Mouse (Mus musculus): ENCODE measurements around the gene Anxa7. TPM values are rescaled to one million over a fixed set of nuclear protein-coding genes. Genes with fewer than 3 reads are reported as not detected.
A peak's percentile ranks its signal among the peaks of the same experiment; 100 is the strongest.

Gene Anxa7
- total RNA-seq (2021) = 100 to 1,000 TPM; 101 to 116 TPM
- long read RNA-seq, experiment 1, transcript Anxa7-202 (14 exons, 2,904 nt) = minor isoform, 5 of 81 reads
- long read RNA-seq, experiment 1, transcript Anxa7-201 (13 exons, 2,851 nt) = major isoform, 69 of 81 reads
- long read RNA-seq, experiment 1, partial matches to known transcripts = 5 of 81 reads
- long read RNA-seq, experiment 1, other reads (novel, unspliced or antisense) = 0 of 81 reads
- long read RNA-seq, experiment 2, transcript Anxa7-202 (14 exons, 2,904 nt) = minor isoform, 5 of 246 reads
- long read RNA-seq, experiment 2, transcript Anxa7-201 (13 exons, 2,851 nt) = major isoform, 190 of 246 reads
- long read RNA-seq, experiment 2, transcript Anxa7-207 (13 exons, 2,727 nt) = minor isoform, 6 of 246 reads
- long read RNA-seq, experiment 2, partial matches to known transcripts = 41 of 246 reads
- long read RNA-seq, experiment 2, other reads (novel, unspliced or antisense) = 4 of 246 reads

DNA sequence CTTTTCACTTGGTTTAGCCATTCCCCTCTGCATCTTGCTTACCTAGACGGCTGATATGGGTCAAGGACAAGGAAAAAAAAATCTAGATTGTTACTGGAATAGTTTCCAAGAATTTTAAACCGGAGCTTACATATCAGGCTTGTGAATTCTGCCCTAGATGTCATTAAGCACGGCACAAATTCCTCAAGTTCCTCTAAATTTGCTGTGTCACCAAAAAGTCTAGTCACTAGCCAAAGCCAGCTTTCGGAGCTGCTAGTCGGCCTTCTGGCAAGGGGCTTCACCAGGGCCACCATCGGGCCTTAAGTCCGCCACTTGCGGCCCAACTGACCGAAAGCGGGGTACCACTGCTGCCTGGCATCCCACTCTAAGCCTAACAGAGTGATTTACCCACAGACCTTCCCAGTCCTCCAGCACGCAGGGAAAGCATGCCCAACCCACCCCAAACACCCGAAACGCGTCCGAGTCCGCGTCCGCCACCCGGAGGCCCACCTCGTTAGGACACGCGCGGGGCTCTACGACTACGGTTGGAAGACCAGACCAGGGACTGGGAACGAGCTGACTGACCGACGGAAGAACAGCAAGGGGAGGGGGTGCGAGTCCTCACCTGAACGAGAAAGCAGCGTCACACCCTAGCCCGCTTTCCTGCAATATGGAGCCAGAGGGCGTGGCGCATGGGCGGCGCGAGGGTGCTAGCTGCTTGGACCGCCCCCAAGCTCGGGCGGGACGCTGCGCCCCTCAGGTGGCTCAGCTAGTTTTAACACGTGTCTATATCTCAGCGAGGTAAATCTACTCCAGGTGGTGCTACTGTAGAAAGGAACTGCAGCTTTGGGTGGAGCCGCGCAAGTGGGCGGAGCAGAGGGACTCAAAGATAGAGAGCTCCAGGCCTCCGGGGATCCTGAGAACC lies at the start of gene Anxa7:
TSS of gene Anxa7 (minus strand) at position 843 of the 904 bp plus-strand sequence.
- peak; percentile 78 to 80 for DNase-seq (ENCODE audit: low spot score in 2 of 2)

DNA sequence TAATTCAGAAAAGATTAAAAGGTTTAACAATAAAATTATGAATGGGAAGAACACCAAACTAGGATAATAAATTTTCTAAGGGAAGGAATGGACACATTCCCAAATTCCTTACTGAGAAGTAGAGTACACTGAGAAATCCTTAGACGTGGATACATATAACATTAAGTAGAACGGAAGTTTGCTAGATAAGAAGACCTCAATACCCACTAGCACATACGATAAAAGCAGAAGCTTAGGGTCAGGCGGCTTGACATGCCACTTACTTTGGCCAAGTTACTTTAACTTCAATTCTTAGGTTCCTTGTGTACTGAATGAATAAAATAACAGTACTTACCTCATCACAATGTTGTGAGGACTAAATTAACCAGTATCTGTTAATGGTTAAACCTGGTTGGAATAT lies 49.7 kb upstream of the Anxa7 start:
- no peak for DNase-seq (ENCODE audit: low spot score in 2 of 2)

DNA sequence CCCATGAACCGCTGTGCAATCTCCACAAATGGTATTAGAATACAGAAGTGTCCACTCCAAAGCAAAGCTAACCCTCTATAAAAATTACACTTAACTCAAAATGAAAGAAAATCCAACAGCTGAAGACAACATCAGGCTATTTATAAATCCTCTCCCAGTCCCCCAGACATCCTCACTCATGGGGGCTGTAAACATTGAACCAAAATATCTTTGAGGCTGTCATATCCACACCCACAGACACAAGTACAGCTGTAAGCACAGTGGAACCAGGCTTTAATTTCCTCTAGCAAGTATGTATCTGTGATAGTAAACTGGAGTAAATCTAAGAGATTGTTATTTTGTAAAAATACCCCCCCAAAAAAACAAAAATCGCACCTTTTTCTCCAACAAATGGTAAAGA lies 40.2 kb upstream of the Anxa7 start:
- no peak for DNase-seq (ENCODE audit: low spot score in 2 of 2)

DNA sequence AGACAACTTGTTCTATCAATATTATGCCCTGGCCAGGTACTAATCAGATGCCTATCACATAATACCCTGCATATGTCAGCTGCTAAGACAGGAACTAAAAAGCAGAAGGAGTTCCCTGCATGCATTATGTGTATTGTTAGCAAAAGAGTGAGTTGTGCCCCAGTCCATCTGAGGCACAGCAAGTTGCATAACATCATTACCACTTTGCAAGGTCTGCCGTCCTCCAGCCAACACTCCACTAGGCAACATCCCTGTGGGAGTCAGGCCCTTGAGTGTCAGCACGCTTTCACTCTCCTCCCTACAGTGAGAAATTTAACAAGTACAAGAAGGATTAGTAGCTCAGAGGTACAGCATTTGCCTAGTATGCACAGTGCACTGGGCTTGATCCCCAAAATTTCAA lies 28.5 kb upstream of the Anxa7 start:
- DNase-seq (ENCODE audit: low spot score in 2 of 2) = no peak

DNA sequence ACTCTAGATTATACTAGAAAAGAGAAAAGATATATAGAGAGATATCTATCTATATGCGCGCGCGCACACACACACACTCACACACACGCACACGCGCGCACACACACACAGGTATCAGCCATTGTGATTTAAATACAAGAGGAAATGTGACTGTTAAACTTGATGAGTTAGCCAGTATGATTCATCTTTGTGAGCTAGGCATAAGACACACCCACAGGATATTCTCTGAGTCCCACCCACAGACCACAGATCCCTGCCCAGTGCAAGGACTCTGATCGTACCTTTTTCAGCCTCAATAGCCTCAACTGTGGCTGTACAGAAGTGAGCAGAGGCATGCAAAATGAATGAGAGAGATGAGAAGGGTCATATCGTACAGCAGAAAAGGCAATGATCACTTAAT lies 23.0 kb upstream of the Anxa7 start:
- no peak for DNase-seq (ENCODE audit: low spot score in 2 of 2)

DNA sequence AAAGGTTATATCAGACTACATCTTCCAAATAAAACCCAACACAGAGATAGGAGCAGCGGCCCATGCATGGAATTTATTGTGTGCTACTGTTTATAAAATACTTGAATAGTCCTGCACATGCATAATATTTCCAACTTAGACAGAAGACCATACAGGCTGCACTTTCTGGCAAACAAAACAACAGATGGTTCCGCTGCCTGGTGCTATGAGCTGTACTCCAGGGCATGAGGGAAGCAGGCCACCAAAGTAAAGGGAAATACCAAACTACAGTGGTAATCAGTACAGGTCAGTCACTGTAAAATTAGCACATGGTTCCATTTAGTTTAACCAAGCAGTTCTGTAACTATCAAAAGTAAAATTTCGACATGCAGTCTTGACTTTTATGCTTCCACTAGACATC lies 20.0 kb upstream of the Anxa7 start:
- no peak for DNase-seq (ENCODE audit: low spot score in 2 of 2)

DNA sequence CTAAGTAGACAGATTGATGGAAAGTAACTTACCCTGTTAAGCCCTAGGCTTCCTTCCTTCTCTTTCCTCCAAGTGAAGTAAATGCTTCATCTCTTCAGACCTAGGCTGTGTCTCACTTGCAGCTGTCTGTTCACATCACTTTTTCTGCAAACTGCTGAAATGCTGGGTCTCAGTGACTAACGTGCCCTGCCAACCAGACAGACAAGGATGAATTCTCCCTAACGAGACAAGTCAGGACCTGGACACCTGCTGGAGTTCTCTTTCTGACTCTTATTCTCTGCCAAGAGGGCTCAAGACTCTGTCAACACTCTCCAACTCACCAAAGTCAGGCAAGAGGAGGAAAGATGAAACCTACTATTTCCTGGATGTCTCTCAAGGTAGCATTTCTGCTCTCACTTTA lies 16.7 kb upstream of the Anxa7 start, which contains the start of gene Mss51:
TSS of gene Mss51 (minus strand) at position 299 of the 400 bp plus-strand sequence.
- DNase-seq (ENCODE audit: low spot score in 2 of 2) = no peak

DNA sequence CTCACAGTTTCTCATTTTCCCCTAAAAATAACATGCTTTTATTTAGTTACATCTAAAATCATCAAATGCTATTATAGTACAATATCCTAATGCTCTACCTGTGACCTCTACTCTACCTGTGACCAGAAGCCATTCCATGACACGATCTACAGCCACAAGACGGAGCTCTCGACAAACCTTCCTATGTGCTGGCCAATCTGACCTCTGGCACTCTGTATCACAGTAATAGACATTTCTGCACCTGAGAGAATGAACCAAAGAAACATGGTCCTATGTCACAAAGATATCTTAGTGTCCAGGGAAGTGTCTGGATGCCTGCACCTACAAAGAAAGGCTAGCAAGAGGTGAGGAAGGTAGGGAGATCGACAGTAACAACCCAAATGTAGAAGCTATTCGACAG lies 6.1 kb upstream of the Anxa7 start:
- DNase-seq (ENCODE audit: low spot score in 2 of 2) = no peak

DNA sequence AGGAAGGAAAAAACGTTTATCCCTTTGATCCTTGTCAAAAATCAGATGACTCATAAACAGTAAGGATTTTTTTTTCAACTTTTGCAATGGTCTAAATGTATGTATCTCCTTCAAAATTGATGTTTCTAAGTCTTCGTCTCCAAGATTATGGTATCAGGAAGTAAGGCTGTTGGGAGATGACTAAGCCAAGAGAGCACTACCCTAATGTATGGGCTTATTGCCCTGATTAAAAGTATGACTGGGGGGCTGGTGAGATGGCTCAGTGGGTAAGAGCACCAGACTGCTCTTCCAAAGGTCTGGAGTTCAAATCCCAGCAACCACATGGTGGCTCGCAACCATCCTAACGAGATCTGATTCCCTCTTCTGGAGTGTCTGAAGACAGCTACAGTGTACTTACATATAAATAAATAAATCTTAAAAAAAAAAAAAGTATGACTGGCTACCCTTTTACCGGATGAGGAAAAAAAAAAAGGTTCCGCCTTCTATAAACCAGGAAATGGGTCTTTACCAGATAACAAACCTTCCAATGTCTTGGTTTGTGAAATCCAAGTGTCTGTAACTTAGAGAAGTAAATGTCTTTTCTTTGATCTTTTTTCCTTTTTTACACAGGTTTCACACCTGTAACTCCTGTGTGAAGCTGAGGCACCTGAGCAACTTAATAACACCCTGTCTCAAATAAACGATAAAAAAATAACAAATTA lies 2.3 kb upstream of the Anxa7 start:
- DNase-seq (ENCODE audit: low spot score in 2 of 2) = no peak

DNA sequence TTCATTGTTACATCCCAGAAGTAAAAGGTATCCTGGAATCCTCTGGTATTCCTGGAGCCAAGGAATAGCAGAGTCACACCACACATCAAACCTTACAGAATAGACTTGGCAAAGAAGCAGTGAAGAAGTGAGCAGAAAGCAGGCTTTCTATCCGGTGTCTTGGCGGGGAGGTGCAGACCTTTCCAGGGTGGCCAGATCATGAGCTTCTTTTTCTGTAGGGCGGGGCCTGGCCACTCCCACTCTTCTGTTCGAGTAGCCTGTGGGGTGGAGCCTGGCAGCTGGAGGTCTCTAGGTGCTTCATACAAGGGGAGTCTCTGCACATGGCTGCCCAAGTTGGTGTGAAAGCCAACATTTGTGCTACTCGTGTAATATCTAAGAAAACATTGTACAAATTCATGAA lies 1.3 kb upstream of the Anxa7 start:
- no peak for DNase-seq (ENCODE audit: low spot score in 2 of 2)

DNA sequence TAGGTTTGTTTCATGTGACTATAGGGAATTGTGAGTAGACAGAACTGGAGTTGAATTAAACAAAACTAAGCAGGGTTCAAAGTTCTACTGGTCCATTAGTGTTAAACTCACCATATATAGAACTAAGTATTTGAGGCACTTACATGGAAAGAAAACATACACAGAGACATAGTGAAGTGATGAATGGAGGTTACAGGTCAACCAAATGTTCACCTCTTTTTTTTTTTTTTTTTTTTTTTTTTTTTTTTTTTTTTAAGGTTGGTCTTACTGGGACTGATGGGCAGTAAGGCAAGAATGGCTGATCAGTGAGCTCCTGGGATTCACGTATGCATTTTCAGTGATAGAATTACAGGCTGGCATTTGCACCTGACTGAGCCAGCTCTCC lies 254 bp upstream of the Anxa7 start:
- DNase-seq (ENCODE audit: low spot score in 2 of 2) = no peak

DNA sequence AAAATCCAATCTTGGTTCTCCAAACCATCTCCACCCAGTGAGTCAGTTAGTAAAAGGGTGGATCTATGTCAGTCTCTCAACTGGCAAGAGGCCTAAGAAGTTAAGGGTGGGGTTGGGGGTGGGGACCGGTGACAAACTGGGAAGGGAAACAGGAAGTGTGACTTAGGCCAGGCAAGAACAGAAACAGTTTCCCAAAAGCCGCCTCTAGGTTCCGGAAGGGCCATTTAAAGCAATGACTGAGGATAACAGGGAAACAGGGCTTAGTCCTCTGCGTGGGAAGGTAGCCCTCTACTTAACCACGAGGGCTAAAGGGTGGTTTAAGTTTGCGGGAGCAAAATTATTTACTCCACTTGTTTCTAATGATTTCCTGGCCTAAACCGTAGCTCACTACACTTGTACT lies 1.1 kb downstream of the Anxa7 start:
- DNase-seq (ENCODE audit: low spot score in 2 of 2) = peak; percentile 26 to 34

DNA sequence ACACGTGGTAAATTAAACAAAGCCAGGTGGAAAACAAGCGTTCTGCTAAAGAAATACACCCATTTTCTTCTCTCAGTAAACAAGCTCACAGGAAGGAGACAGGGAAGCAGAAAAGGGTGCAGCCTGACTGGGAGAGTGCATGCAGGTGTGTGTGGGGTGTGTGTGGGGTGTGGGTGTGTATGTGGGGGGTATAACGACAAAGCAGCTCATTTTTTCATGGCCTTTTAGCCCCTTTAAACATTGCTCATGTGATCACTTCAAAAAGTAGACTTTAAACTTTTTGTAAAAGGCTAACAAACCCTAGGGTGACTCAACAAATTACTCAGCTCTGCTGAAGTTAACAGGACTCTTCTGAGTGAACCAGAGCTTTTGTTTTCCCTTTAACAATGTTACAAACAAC lies 1.5 kb downstream of the Anxa7 start:
- DNase-seq (ENCODE audit: low spot score in 2 of 2) = no peak

DNA sequence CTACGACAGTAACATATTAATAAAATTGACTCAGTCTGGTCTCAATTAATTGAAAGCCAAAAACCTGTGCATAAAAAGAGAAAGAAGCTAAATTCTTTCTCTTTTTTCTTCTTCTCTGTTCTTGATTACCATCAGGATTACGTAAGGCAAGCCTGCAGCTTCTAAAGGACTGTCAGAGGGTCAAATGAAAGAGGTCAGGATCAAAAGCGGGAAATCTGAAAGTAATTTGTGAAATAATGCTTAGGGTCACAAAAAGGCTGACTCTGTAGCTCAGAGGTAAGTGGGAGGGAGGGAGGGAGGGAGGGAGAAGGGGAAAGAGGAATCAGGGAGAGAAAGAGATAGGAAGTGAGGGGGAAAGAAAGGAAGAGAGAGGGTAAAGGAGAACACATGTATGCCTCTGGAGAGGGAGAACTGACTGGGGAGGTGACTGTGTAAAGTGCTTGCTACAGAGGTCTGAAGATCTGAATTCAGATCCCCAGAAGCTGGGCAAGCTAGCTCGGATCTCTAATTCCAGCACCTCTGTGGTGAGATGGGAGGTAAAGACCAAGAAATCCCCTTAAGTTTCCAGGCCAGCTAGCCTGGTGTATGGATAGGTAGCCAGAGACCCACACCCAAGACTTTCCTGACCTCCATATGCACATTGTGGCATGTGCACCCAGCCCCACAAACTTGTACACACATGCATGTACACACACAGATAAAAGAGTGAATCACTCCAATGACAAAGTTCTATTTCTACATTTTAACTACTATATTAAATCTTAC lies 2.5 kb downstream of the Anxa7 start:
- DNase-seq (ENCODE audit: low spot score in 2 of 2) = no peak

DNA sequence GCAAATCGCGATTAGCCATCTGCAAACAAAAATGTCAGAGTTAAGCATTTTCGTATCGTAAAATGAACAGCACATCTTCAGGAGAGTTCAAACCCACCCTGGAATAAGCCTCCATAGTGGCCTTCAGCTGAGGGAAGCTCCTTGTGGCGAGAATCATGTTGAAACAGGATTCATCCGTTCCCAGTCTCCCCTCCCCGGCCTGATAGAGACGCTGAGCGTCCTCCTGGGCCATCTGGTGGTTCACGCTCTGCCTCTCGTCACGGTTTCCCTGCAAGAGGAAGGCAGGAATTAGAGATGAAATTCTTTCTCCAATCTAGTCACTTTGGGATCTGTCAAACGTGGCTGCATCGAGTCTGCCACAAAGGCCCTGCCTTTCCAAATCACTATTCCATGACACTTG lies 19.7 kb downstream of the Anxa7 start:
- DNase-seq (ENCODE audit: low spot score in 2 of 2) = no peak

DNA sequence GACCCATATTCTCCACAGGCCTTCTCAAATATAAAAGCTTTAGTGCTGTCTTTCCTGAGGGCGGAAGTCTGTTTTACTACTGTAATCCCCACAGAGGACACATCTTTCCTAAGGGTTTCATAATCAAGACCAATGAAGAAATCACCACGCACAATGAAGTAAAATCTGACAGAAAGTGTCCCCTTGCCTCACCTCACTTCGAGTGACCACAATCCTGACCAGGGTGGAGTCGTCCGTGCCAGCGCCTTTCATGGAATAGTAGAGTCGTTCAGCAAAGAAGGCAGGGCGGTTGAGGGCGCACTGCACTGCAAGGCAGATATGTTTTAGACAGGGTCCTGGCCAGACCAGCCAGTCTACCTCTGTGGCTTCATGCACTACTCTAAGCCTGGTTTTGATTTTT lies 21.6 kb downstream of the Anxa7 start:
- DNase-seq (ENCODE audit: low spot score in 2 of 2) = no peak

DNA sequence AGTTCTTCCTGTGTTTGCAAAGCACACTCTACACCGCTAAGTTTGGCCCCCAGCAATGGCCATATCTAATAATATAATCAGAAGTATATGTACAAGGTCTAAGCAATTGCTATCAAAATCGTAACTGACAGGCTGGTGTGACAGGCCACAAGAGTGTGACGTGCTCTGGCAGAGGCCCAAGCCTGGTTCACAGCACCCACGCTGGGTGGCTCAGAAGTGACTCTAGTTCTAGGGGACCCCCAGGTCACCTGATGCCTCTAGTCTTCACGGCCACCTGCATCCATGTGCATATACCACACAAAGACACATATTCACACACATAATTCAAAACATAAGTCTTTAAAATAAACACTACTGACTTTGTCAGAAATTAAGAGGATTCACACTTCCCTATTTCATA lies 27.0 kb downstream of the Anxa7 start:
- no peak for DNase-seq (ENCODE audit: low spot score in 2 of 2)

DNA sequence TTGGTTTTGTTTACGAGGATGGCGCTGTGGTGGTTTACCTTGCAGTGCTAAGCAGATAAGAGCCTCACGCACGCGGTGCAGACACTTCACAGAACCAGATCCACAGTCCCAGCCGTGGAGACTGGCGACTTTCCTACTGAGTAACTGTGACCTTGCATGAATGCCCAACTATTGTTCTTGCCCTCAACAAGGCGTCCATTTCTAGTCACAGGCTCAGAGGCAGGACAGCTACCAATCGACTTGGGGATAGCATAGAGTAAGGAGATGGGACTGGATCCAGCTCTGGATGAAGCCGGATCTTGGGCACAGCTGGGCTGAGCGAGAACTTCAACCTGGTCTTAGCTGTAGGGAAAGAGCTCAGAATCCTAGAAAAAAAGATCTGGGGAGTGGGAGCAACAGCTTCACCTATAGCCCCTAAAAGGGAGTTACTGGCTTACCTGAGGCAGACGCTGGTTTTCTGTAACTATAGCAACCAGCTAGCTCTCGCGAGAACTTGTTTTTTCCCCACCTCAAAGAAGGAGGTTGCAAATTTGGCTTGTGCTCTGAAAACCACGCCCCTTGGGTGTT lies 28.1 kb downstream of the Anxa7 start, which contains the start of gene Cfap70:
TSS of gene Cfap70 (minus strand) at position 462 of the 567 bp plus-strand sequence.
- peak; percentile 41 to 51 for DNase-seq (ENCODE audit: low spot score in 2 of 2)

DNA sequence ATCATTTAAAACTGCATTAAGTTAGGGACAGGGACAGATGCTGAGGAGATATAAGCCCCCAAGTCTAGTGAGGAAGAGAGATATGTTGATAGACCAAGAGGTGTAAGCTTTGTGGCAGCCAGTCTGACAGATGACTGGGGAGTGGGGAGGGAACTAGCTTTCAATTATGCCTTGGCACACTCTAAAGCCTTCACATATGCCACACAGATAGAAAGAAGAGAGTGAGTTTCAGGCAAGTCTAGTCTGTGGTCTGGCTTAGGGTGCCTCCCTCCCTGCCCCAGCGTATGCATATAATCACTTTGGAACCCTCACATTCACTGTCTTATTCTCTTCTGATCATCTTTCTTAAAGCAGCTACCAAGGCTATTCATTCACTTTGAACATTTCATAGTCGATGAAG lies 28.6 kb downstream of the Anxa7 start:
- DNase-seq (ENCODE audit: low spot score in 2 of 2) = no peak

DNA sequence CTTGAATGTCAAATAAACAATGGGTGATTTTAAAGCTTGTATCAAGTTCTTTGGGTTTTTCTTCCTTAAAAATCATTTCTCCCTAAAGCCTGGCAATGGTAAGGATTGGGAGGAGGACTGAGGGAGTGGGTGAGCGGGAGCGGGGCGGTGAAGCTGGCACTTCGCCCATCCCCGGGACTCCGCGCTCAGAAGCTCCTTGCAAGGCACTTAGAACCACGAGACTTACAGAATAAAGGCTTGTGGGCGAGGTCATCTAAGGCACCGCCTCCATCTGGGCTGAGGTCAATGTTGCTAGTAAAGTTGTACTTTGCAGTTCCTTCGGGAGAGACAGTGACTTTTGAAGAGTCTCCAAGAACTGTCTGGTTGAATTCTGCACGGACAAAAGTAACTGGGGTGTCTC lies 32.7 kb downstream of the Anxa7 start:
- DNase-seq (ENCODE audit: low spot score in 2 of 2) = no peak
